Mouse (Mus musculus) midbrain, postnatal 0 days (tissue): ENCODE data around the gene Dennd2a. TPM values are rescaled to one million over a fixed set of nuclear protein-coding genes. Genes with fewer than 3 reads are reported as not detected.
A peak's percentile ranks its signal among the peaks of the same experiment; 100 is the strongest.

Experiments
- ATAC-seq: fragments of 200-750 bp; cut with Nextera tagmentation; 2 replicates; pipeline ENCODE4 v1.8.0; 2017; ENCODE audit warnings: moderate number of reproducible peaks, mild to moderate bottlenecking, moderate TSS enrichment, moderate library complexity; ENCODE audit not compliant: low FRiP score
- DNase-seq: peaks from one replicate; pipeline ENCODE4 v3.0.0-alpha.2; 2015; ENCODE audit warnings: low spot score
- H3K27ac ChIP-seq: fragments of 300-500 bp; sonication (generic); 2 replicates; pipeline ENCODE4 v1.5.1; 2014; ENCODE audit warnings: low read depth, mild to moderate bottlenecking, low read length, mixed read lengths
- H3K27me3 ChIP-seq: fragments of 300-500 bp; sonication (generic); 2 replicates; pipeline ENCODE4 v1.6.1; 2014; ENCODE audit warnings: low read length, control low read depth, mixed read lengths; ENCODE audit not compliant: insufficient read depth
- H3K36me3 ChIP-seq: fragments of 300-500 bp; sonication (generic); 2 replicates; pipeline ENCODE4 v1.6.1; 2014; ENCODE audit warnings: low read length, control low read depth, mixed read lengths; ENCODE audit not compliant: insufficient read depth
- H3K4me1 ChIP-seq: fragments of 300-500 bp; sonication (generic); 2 replicates; pipeline ENCODE4 v1.6.1; 2014; ENCODE audit warnings: mild to moderate bottlenecking, control low read depth, antibody characterized with exemption, low read length, mixed read lengths; ENCODE audit not compliant: insufficient read depth
- H3K4me2 ChIP-seq: fragments of 300-500 bp; sonication (generic); 2 replicates; pipeline ENCODE4 v1.6.1; 2014; ENCODE audit warnings: low read depth, mild to moderate bottlenecking, low read length, mixed read lengths; ENCODE audit not compliant: poor library complexity, severe bottlenecking
- H3K4me3 ChIP-seq: fragments of 300-500 bp; sonication (generic); 2 replicates; pipeline ENCODE4 v1.5.1; 2014; ENCODE audit warnings: low read depth, mild to moderate bottlenecking, low read length, moderate library complexity
- H3K9ac ChIP-seq: fragments of 300-500 bp; sonication (generic); replicated peaks from 2 replicates; pipeline ENCODE4 v1.6.1; 2014; ENCODE audit warnings: mild to moderate bottlenecking, low read length, moderate library complexity, mixed read lengths; ENCODE audit not compliant: poor library complexity, severe bottlenecking
- H3K9me3 ChIP-seq: fragments of 300-500 bp; sonication (generic); 2 replicates; pipeline ENCODE4 v1.6.1; 2016; ENCODE audit warnings: low read length, control low read depth
- CTCF ChIP-seq: IDR thresholded peaks from 2 replicates; pipeline ENCODE4 v1.5.1; 2016; ENCODE audit warnings: antibody characterized with exemption, mild to moderate bottlenecking
- WGBS: fragments of 180-500 bp; shearing (Covaris S2); extraction: QIAGEN DNeasy Blood & Tissue Kit; methylation state at CpG from one replicate; pipeline ENCODE4 v1.1.7; 2014; 5-methylcytosine and 5-hydroxymethylcytosine counted together
- polyA plus RNA-seq: library from polyadenylated mRNA; unstranded; fragments of >200 nt; fragmentation: Nextera tagmentation; extraction: Ambion mirVana; gene quantifications from 2 replicates; pipeline ENCODE4 v1.2.1, GENCODE M21; 2015
- total RNA-seq: library from RNA; depleted of rRNA; stranded (reverse); fragments of >200 nt; gene quantifications from 2 replicates; pipeline ENCODE4 v1.2.3, GENCODE M21; 2014

Dennd2a gene
- total and polyA plus RNA-seq, 2 experiments from 2014 or later: 9.8 to 15.9 TPM

- Histone ChIP-seq H3K4me1 (no peaks in the 10 kb centered on the region), H3K4me2 (no peak overlapping the region), H3K36me3 (no peaks in the 10 kb centered on the region), H3K27ac (no peak overlapping the region), H3K9ac (no peak overlapping the region), H3K9me3 (no peaks in the 10 kb centered on the region), H3K4me3 (no peak overlapping the region), H3K27me3 (no peaks in the 10 kb centered on the region)
- 17% methylated on average over 5 of the region's 5 CpGs for WGBS
- ATAC-seq (no peak), DNase-seq (peak; percentile 69)
- TF ChIP-seq CTCF: peak; percentile 82
These were observed 9.9 kb upstream of the Dennd2a start for GRCm38 (mm10) chr6:39567528-39567927.

- ATAC-seq: peak; percentile 59
- peak; percentile 96 for TF ChIP-seq CTCF
- no peak overlapping the region for H3K4me3 ChIP-seq
- no peak overlapping the region for H3K9ac ChIP-seq
- H3K4me1 ChIP-seq: peaks cover 3% of the 10 kb centered on the region; the same call in 1 of the 2 replicates
- H3K27me3 ChIP-seq: no peaks in the 10 kb centered on the region
- DNase-seq: peak; percentile 92
- 21% methylated on average over 23 of the region's 23 CpGs for WGBS
- no peaks in the 10 kb centered on the region for H3K36me3 ChIP-seq
- H3K4me2 ChIP-seq: peak overlapping the region; percentile 43
- no peaks in the 10 kb centered on the region for H3K9me3 ChIP-seq
- no peak overlapping the region for H3K27ac ChIP-seq
These were observed 4.7 kb upstream of the Dennd2a start for GRCm38 (mm10) chr6:39562166-39563015.

GRCm38 (mm10) chr6:39559276-39559939 is 1.7 kb upstream of the Dennd2a start:
- no peak overlapping the region for H3K9ac ChIP-seq

GRCm38 (mm10) chr6:39556900-39557659 is 587 bp downstream of the Dennd2a start:
- peak overlapping the region; percentile 85 for H3K27ac ChIP-seq
- peak overlapping the region; percentile 69 for H3K4me2 ChIP-seq
- whole genome bisulfite sequencing: 2% methylated on average over 51 of the region's 54 CpGs
- no peak for TF ChIP-seq CTCF
- H3K27me3 ChIP-seq: no peaks in the 10 kb centered on the region
- DNase-seq: peak; percentile 25
- no peaks in the 10 kb centered on the region for H3K36me3 ChIP-seq
- H3K4me1 ChIP-seq: peaks cover 13% of the 10 kb centered on the region; the same call in 1 of the 2 replicates
- peak overlapping the region; percentile 88 for H3K4me3 ChIP-seq
- H3K9me3 ChIP-seq: no peaks in the 10 kb centered on the region
- H3K9ac ChIP-seq: peak overlapping the region; percentile 74
- ATAC-seq: peak; percentile 68

More at GRCm38 (mm10) chr6:39559276-39559939, 1.7 kb upstream of the Dennd2a start:
- no peak for ATAC-seq
- no peak overlapping the region for H3K4me2 ChIP-seq
- no peaks in the 10 kb centered on the region for H3K36me3 ChIP-seq
- peak; percentile 32 for DNase-seq
- no peaks in the 10 kb centered on the region for H3K27me3 ChIP-seq
- TF ChIP-seq CTCF: no peak
- no peak overlapping the region for H3K27ac ChIP-seq
- no peaks in the 10 kb centered on the region for H3K9me3 ChIP-seq
- 45% methylated on average over 6 of the region's 6 CpGs for WGBS
- H3K4me3 ChIP-seq: no peak overlapping the region
- H3K4me1 ChIP-seq: peaks cover 13% of the 10 kb centered on the region; the same call in 1 of the 2 replicates

- Histone ChIP-seq H3K36me3 (no peaks in the 10 kb centered on the region), H3K27me3 (no peaks in the 10 kb centered on the region), H3K9ac (no peak overlapping the region), H3K4me3 (peak overlapping the region; percentile 88; the same call in 1 of the 2 replicates), H3K9me3 (no peaks in the 10 kb centered on the region), H3K4me2 (peak overlapping the region; percentile 69), H3K4me1 (peaks cover 13% of the 10 kb centered on the region; the same call in 1 of the 2 replicates), H3K27ac (no peak overlapping the region)
- ATAC-seq (no peak), DNase-seq (no peak)
- no peak for TF ChIP-seq CTCF
- WGBS: 55% methylated on average over 2 of the region's 2 CpGs
These were observed 2.1 kb downstream of the Dennd2a start for GRCm38 (mm10) chr6:39555648-39555945.
